Mouse (Mus musculus) cerebellum, adult 9-10 months (tissue): Measurements from ENCODE around the gene Prr22.

ENCODE experiments used
- DNase-seq: peaks from one replicate; pipeline ENCODE4 v3.0.0; 2022

The Prr22 gene

DNA sequence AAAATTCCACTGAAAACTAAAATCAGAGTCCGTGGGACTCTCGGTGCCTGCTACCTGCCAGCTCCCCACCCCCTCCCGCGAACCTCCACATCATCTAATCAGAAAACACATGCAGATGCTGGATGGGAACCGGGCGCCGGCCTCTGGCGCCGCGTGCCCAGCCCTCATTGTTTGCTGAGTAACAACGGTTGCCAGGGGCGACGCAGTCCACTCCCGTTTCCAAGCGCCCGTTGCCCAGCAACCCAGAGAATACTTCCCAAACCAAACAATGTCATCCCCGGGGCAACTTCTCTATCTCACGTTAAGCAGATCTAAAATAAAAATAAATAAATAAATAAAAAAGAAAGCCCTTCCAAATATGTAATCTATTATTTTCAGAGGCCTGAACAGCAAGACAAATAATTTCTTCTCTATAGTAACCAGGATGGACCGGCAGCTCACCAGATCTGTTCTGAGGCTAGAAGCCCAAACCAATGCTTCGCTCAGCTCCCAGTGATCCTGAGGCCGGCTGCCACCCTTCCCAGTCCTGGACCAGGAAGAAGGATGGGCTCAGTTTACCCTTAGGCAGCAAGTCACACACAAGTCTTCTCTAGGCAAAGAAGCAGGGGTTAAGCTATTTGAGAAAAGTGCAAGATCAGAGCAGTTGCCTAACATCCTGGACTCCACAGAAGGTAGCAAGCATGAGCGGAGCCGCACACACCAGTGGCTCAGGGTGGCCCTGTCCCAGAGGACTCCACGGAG lies 44.4 kb downstream of the Prr22 start:
- DNase-seq, result no peak

GRCm38 (mm10) chr17:56815057-56815345 lies 45.0 kb downstream of the Prr22 start:
- DNase-seq, result no peak

GRCm38 (mm10) chr17:56818067-56818636 lies 48.1 kb downstream of the Prr22 start:
- no peak for DNase-seq

- no peak for DNase-seq
These were observed 49.0 kb downstream of the Prr22 start for GRCm38 (mm10) chr17:56819032-56819545.

- DNase-seq, result no peak
These were observed 49.7 kb downstream of the Prr22 start for GRCm38 (mm10) chr17:56819694-56820111.
